Mouse (Mus musculus) natural killer cell, adult 2 months (primary cell): ENCODE results near the gene Arhgap29.

Experiments
- DNase-seq, 2 experiments: peaks; one replicate each; pipeline ENCODE4 v3.0.0; 2022; ENCODE audit warnings: low spot score in 2 of 2

The Arhgap29 gene

DNA sequence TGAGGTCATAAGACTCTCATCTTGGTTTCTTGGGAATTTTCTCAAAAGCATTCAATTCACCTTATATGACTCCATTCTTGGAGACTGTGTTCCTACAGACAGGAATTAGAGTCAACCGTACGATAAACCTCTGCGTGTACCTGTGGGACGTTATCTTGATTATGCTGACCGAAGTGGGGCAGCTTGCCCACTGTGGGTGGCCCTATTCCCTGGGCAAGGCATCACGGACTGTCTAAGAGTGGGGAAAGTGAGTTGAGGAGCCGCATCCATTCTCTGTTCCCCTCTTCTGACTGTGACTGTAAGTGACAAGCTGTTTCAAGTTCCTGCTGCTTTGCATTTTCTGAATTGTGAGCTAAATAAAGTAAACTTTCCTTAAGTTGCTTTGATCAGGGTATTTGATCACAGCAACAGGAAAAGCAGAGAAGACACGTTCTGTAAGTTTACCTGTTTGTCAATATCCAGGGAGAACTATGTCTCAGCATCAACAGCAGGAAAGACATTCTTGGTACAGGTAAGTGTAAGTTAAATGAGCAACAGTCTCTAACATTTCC is at the start of gene Arhgap29:
Gene Arhgap29 (plus strand): TSS at position 501 of the 551 bp plus-strand sequence.
- no peak for DNase-seq

DNA sequence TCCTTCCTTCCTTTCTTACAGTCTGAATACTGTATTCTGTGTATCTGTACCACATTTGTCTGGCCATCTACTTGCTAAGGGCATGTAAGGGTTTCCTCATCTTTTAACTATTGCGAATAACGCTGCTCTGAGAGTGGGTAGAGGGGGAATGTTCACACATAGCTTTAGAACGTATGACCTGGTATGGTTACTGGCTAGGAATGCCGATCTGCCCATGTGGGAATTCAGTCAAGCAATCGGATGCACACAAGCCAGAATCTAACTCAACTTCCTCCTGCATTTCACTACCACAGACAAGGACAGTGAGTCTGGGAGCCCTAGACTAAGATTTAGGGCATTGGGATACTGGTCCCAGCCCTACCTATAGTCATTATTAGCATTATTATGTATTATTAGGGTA is 49.6 kb upstream of the Arhgap29 start:
- DNase-seq: no peak

DNA sequence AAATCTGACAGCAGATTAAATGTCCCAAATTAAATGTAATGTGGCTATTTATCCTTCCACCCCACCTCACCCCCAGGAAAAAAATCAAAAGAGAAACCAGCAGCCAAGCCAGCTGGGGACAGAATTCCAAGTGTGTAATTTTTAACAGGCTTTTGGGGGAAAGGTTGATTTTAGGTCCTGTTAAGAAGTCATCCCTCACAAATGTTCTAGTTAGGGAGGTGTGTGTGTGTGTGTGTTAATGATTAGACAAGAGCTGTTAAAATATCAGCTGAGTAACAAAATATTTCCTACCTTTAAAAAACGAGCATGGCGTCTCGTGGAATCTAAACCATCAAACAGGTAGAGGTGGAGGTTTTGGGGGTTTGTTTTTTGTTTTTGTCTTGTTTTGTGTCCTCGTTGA is 49.1 kb upstream of the Arhgap29 start:
- no peak for DNase-seq

DNA sequence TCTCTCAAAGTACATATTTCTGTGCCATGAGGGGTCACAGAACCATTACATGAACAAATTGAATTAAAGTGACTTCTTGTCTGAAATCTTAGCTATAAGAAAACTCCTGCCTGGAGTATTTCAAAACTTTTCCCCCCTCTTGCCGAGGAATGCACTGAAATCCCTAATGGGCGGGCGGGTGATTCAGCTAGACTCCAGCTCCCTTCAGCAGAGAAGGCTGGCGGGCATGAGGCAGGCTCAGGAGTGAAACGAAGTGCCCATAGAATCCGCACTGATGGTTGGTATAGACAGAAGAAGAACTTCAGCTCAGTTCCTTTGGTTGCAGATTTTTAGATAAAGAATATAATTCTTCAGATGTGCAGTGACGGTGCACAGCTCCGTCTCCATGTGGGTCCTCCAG is 48.6 kb upstream of the Arhgap29 start:
- DNase-seq: no peak

DNA sequence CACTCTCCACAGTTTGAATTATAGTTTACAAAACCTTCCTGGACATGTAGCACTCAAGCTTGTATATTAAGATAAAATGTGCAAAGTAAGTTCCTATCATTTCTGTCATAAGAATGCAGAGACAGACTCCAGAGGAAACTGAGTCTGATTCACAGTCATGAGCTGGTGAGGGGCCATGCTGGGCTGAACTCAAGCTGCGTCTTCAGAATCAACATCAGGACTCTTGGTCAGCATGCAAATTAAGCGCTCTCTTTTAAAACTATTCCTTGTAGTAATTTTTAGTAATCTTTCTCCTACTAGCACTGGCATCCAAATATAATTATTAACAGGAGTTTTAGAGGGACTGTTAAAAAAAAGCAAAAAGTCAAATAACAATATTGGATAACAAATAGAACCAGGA is 47.9 kb upstream of the Arhgap29 start:
- DNase-seq: no peak

DNA sequence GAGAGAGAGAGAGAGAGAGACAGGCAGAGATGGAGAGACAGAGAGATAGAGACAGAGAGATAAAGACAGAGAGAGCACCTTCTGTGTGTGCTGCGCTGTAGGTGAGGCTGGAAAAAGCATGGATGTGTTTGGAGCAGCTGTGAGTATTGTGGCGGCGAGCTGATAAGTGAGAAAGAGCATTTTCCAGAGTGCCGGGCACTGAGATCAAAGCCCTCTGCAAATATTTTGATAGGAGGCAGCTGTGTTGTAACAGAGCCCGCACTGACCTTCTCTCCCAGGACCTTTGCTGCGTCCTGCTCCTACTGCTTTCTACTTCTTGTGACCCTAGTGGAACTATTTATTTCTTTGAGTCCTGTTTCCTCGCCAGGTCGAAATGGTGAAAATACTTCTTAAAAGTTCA is 45.7 kb upstream of the Arhgap29 start:
- DNase-seq: no peak

DNA sequence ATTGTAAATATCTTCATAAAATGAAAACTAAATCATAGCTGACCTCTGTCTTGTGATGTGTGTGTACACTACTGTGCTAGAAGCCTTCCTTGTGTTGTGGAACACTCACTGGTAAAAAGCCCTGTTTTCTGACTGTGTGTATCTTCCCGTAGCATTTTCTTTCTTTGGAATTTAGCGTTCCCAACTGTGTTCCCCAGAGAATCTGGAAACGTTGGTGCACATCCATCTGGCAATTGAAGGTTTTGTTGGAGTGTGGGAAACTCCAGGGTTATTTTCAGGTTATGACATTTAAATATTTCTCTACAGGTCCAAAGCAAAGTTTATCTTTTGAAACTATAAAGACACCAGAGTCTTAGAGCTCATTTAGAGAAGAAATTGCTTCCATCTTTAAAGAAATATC is 43.2 kb upstream of the Arhgap29 start:
- no peak for DNase-seq

DNA sequence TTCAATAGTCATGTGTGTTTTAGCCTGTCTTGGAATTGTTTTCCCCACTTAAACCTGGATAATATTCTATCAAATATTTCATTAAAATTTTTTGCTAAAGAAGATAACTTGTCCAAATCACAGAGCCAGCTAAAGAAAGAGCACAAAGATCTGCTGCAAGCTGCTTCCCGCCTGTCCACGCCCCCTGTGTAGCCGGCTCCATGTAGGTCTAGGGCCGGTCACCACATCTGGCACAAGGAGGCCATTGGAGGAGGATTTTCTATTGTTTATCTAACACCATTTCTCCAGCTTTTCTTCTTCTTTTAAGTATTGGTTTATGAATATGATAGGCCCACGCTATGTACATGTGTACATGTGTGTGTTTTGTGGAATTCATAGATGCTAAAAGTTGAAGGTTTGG is 38.9 kb upstream of the Arhgap29 start:
- DNase-seq: no peak

DNA sequence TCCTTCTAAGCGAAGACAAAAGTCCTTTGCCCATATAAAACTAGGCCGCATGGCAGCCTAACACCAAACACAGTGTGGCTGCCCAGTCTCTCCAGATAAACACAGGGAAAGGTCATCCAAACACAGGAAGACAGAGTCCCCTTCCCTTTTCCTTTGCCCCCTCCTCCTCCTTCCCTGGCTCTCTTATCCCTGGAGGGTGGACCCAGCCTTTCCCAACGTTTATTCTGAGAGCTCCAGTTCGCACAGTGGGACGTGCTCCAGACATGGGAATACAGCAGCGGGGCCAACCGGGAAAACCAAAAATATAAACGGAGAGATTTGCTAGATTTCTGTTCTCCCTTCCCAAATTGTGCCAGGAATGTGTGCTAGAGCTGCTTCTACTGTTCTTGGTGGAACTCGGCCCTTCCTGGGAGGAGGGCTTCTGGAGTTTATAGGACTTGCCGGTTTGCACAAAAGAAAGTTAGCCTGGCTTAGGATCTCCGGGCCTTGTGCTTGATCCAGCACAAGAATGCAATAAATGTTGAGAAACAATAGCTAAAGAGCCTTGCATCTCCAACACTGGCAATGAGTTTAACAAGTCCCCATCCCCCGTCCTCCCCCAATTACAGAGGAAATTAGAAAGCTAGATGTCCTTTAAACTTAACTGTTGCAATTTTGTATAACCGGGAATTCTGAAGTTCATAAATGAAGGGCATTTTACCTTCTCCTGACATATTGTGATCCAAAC is 37.7 kb upstream of the Arhgap29 start:
- no peak for DNase-seq

DNA sequence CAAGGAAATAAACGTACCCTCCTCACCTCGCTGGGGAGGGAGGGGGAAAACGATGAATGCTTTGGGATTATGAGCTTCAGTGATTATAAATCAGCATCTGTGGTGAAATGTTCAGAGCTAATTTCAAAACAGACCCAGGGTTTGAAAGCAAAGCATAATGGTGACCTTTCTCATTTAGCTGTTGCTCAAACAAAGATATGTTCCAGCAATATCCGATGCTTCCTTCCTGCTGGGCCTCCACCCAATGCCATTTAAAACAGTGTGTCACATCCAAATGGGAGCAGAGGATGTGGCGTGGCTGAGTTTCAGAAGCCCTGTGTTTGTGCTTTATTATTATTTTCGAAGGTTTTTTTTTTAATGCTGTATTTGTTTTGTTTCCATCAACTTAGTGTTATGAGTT is 37.1 kb upstream of the Arhgap29 start:
- no peak for DNase-seq

DNA sequence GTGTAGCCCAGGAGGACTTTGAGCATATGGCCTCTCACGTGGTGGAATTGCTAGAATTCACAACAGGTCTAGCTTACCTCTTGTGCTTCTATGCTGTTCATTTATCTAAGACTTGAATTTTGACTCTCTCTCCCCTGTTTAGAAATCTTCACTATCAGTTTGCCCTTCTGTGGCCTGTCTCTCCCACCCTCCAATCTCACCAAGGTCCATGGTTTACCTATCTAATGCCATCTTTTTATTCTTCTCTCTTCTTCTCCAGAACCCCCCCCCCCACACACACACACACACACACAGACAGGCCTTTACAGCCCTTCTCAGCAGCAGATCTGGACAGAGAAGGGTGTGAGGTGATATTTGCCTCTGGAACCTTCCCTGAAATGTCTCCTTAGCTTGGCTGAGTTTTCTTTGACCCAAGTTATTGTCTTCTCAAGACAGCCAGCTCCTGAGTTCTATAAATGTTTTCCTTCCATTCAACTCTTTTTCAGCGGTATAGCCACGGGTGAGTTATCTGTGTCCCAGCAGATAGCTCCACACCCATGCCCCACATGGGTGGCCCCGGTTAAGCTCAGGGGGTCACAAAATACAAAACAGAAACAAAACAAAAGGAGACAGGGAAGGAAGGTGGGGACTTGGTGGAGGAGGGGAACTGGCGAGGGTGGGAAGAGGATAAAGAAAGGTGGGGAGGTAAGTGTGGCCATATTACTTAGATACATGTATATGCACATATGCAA is 35.4 kb upstream of the Arhgap29 start:
- DNase-seq: no peak

DNA sequence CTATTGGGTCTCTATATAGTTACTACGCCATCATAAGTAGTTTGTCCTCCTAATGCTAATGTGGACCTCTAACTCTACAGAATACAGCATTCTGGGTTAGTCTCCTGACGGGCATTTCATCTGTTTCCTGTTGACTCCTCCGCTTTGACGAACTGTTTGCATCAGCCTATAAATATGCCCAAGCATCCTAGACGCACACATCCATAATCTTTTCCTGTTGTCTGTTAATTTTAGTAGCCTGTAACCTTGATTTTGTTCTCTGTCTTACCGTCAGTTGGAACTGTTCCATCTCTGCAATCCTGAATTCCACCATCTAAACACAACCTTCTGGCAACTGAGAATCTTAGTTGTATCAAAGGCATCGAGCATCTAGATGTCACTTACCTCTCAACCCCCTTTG is 34.7 kb upstream of the Arhgap29 start:
- no peak for DNase-seq

DNA sequence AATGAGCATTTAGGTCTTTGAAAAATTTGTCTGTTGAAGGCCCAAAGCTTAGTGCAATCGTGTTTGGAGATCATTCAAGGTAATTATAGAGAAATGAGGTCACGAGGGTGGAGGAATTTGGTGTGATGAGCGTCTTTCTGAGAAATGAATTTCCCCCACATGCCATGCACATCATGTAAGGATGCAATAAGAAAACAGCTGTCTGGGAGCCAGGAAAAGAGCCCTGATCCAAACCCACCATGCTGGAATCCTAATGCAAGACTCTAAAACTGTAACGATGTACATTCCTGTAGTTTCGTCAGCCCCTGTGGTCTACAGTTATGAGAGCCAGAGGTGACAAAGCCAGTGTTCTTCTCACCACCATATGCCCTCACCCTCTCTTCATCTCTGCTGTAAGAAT is 32.4 kb upstream of the Arhgap29 start:
- no peak for DNase-seq

DNA sequence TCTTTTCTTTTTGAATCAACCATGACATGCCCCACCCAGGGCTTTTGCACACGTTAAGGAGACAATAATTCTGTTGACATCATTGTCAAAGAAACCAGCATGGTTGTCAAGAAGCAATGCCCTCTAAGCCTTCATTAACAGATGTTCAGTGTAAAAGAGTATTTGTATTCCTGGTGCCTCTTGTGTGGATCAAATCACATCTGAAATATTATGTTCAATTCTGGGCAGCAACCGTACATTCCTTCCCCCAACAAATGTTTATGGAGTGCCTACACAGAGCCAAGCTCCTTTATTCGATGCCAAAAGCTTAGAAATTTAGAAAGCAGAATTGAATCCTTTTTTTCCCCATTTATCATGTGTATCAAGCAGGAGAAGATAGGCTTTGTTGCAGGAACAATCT is 31.6 kb upstream of the Arhgap29 start:
- DNase-seq: no peak

DNA sequence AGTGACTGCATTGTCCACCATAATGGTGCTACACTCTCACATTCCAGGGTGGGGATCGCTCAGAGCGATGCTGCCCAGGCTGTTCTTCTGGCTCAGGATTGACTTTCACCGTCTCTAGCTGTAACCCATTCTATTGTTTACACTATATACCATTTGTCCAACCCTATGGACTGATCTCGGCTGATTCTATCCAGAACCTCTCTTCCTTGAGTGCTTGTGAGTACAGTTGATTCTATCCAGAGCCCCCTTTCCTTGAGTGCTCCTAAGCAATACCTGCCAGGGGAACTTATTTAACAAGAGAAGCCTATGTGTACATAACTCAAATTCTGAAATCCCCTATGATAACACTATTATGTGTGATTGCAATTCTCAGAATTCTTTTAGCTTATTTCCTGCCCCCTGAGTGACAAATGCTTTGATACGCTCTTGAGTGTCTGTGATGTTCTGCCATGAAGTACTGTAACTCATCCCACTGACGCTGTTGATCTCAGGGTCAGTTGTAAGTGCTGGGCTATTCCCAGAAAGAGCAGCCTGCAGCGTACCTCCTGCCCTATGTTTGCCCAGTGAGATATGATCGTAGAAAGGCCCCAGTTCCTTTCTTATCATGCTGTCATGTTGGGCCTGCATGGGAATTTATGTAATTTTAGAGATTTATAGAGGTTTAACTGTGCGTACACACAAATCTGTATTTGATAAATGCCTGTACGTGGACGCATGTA is 27.4 kb upstream of the Arhgap29 start:
- no peak for DNase-seq

DNA sequence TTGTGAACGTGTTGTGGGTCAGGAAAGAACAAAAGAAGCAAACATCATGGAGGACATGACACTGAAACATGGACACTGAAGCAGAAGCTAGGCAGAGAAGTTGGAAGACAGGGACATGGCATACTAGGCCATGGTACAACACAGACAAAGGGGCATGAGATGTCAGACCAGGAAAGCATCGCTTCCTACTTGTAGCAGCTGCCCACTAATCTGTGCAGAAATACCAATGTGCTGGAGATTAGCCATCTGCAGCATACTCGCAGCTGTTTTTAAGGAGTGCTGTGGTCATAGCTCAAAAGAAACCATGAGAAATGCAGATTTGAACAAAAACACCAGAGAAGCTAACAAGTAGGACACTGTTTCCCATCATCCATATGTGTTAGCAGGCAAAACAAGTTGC is 24.7 kb upstream of the Arhgap29 start:
- no peak for DNase-seq

DNA sequence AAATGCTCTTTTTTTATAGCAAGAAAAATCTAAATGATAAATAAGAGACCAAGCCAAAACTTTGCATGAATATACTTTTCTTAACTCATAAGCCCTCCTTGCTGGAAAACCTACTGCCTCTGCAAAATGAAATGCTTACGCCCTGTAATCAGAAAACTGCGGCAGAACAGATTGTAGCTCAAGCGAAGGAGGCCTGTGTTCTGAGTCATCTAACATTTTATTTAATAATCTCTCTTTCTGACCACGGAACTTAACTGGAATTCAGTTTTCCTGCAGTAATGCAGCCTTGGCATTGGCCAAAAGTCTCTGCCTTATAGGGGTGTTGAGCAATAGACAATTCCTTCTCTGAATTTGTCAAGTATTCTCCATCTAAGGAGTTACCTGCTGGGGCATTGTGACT is 19.5 kb upstream of the Arhgap29 start:
- no peak for DNase-seq

DNA sequence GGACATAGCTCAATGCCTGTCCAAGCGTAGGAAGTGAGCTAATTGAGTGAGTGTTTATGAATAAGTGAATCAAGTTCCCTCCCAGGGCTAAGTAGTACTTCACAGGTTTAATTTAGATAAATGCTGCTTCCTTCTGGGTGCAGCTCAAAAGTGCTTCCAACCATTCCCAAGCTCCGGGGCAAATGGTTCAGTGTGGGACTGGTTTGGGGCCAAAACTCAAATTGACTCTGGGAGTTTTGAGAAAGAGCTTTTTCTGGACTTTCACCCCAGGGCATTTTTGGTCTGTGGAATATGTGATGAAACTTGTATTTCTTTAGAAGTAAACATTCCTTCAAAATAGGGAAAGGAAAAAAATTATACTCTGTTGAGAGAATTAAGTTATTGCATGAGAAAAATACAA is 16.1 kb upstream of the Arhgap29 start:
- no peak for DNase-seq

DNA sequence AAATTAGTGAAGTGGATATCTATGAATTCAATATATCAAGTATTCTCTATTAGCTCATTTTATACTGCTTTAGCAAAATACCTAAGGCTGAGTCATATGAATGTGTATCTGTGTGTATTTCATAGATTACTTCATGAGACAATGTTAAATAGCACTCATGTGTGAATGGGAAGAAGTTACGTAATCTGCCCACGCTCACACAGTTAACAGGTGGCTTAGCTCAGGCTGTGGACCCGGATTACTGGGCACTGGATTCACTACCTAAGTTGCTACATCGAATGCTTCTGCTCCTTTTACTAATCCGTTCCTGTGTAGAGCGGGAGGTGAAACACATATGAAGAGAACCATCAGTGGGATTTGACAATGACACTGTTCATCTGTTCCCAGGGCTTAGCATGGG is 15.3 kb upstream of the Arhgap29 start:
- DNase-seq: no peak

DNA sequence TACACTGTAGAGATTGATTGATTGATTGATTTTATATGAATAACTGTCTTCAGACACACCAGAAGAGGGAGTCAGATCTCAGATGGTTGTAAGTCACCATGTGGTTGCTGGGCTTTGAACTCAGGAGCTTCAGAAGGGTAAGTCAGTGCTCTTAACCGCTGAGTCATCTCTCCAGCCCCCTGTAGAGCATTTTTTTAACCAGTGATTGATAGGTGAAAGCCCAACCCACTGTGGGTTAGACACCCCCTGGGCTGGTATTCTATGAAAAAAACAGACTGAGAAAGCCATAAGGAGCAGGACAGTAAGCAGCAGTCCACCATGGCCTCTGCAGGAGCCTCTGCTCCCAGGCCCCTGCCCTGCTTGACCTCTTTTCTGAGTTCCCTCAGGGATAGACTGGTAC is 12.7 kb upstream of the Arhgap29 start:
- no peak for DNase-seq

DNA sequence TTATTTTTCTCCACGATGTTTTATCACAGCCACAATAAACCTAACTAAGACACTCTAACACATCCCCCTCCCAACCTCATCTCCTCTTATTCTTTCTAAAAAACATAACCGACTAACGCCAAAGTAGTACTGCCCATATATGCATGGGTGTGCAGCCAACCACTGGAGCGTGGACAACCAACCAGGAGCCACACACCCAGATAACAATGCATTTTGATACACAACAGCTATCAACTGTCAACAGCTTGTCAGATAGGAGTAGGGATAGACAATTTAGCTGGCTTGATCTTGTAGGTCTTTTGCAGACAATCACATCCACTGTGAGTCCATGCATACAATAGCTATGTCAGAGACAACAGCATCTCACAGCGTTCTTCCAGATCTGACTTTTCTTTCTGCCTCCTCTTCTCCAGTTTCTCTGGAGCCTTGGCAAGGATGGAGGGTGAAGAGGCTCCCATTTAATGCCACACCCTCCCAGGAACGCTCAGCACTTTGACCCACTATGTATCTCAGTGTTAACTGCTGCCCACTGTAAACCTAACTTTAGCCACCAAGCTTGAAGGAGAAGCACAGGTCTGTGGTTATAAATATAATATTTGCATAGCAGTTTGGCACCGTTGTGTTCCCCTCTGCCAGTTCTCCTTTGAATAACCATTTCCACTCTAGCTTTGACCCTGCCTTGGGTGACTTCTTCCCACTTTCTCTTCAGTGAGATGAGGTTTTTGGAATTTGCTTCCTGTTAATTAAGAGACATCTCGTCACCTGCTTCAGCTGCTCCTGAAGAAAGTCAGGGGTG is 12.0 kb upstream of the Arhgap29 start:
- DNase-seq: no peak

DNA sequence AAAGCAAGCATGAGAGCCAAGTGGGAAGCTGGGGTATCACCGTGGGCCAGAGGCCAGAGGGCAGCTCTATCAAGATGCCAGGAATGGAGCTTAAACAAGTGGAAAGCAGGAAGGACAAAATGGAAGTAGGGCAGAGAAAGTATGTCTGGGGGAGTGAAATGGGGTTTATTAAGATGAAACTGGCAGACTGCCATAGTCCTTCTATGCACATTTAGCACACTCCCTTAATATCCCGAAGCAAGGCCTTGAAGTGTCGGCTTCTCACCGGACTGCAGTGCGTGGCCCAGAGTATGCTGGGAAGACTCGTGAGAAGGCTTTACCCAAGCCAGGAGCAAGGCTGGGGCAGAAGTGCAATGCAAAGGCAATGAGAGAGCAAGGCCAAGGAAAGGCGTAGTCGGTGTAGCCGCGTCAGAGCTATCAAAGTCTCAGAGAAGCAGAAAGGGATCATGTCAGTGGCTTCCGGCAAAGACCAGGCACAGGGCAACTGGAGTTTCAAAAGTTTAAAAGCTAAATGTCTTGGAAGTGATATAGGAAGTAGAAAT is 11.1 kb upstream of the Arhgap29 start:
- no peak for DNase-seq
